Mouse (Mus musculus) intestine, postnatal 0 days (tissue): Measurements from ENCODE around the gene Mre11a. TPM values are rescaled to one million over a fixed set of nuclear protein-coding genes. Genes with fewer than 3 reads are reported as not detected.

Experiments used
- ATAC-seq: fragments of 200-750 bp; cut with Nextera tagmentation; 2 replicates; pipeline ENCODE4 v1.8.0; 2017; ENCODE audit warnings: mild to moderate bottlenecking, moderate TSS enrichment, moderate library complexity
- H3K27ac ChIP-seq: fragments of 300-500 bp; sonication (generic); 2 replicates; pipeline ENCODE4 v1.5.1; 2014; ENCODE audit warnings: mild to moderate bottlenecking, low read depth, low read length, moderate library complexity
- H3K27me3 ChIP-seq: fragments of 300-500 bp; sonication (generic); replicated peaks from 2 replicates; pipeline ENCODE4 v1.6.1; 2014; ENCODE audit warnings: low read length, mixed read lengths; ENCODE audit not compliant: control insufficient read depth, insufficient read depth
- H3K36me3 ChIP-seq: fragments of 300-500 bp; sonication (generic); 2 replicates; pipeline ENCODE4 v1.6.1; 2014; ENCODE audit warnings: mild to moderate bottlenecking, moderate library complexity; ENCODE audit not compliant: control insufficient read depth, insufficient read depth
- H3K4me1 ChIP-seq: fragments of 300-500 bp; sonication (generic); replicated peaks from 2 replicates; pipeline ENCODE4 v1.6.1; 2014; ENCODE audit warnings: antibody characterized with exemption, low read length, mixed read lengths; ENCODE audit not compliant: control insufficient read depth, insufficient read depth
- H3K4me2 ChIP-seq: fragments of 300-500 bp; sonication (generic); replicated peaks from 2 replicates; pipeline ENCODE4 v1.6.1; 2014; ENCODE audit warnings: low read depth, mild to moderate bottlenecking, moderate library complexity
- H3K4me3 ChIP-seq: fragments of 300-500 bp; sonication (generic); 2 replicates; pipeline ENCODE4 v1.5.1; 2014; ENCODE audit warnings: low read depth, low read length
- H3K9ac ChIP-seq: fragments of 300-500 bp; sonication (generic); 2 replicates; pipeline ENCODE4 v1.6.1; 2014; ENCODE audit warnings: mild to moderate bottlenecking, low read depth, low read length
- H3K9me3 ChIP-seq: fragments of 300-500 bp; sonication (generic); 2 replicates; pipeline ENCODE4 v1.6.1; 2016; ENCODE audit warnings: mixed run types; ENCODE audit not compliant: control insufficient read depth
- CTCF ChIP-seq: sonication (generic); IDR thresholded peaks from 2 replicates; pipeline ENCODE4 v1.5.1; 2016; ENCODE audit warnings: low read depth, mild to moderate bottlenecking, control low read depth, antibody characterized with exemption, moderate library complexity
- WGBS: fragments of 180-500 bp; shearing (Covaris S2); extraction: QIAGEN DNeasy Blood & Tissue Kit; methylation state at CpG from one replicate; pipeline ENCODE4 v1.1.7; 2014; 5-methylcytosine and 5-hydroxymethylcytosine counted together
- polyA plus RNA-seq: library from polyadenylated mRNA; unstranded; fragments of >200 nt; fragmentation: Nextera tagmentation; extraction: Ambion mirVana; gene quantifications from 2 replicates; pipeline ENCODE4 v1.2.1, GENCODE M21; 2015

Mre11a gene
- polyA plus RNA-seq, 1 experiment from 2014 or later: 5.8 TPM

DNA sequence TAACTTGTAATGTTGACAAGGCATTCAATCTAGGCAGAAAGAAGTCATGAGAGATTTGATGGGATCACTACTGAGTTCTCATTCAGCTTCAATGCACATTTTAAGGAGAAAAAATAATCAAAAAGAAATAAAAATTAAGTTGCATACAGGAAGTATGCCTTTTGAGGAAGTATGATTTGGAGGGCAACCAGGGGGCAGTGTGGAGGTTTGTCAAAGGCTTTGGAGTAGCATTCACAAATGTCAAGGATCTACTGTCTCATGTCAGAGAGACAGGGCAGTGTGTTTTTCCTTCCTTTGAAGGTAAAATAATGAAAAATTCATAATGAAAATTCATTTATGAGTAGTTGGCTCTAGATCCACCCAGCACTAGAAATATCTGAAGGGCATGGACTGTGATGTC is 100.7 kb downstream of the Mre11a start:
- Histone ChIP-seq H3K27me3 (no peaks in the 10 kb centered on the region), H3K4me2 (no peak overlapping the region), H3K9me3 (no peaks in the 10 kb centered on the region), H3K36me3 (no peaks in the 10 kb centered on the region), H3K4me1 (no peaks in the 10 kb centered on the region), H3K9ac (no peak overlapping the region), H3K27ac (no peak overlapping the region), H3K4me3 (no peak overlapping the region)
- peak; percentile 30 for TF ChIP-seq CTCF
- no peak for ATAC-seq

DNA sequence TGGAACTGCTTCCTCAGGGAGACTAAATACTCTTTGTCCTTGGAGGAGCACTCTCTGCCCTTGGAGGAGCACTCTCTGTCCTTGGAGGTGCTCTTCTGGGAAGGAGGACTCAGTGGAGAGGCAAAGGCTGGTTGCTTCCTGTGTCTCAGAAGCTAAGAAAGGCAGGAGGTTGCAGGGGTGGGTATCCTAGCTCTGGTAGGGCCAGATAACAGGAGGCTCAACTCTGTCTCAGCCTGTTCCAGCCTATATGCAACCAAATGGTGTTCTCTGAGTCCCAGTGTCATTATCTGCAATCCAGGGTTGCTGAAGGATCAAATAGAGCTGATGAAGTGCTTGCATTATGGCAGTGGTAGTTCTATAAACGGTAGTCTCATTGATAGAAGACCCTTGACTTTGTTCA is 101.5 kb downstream of the Mre11a start:
- Histone ChIP-seq H3K4me3 (no peak overlapping the region), H3K4me2 (no peak overlapping the region), H3K27ac (no peak overlapping the region), H3K36me3 (no peaks in the 10 kb centered on the region), H3K27me3 (no peaks in the 10 kb centered on the region), H3K9ac (no peak overlapping the region), H3K4me1 (no peaks in the 10 kb centered on the region), H3K9me3 (no peaks in the 10 kb centered on the region)
- TF ChIP-seq CTCF: no peak
- ATAC-seq: no peak
- WGBS: 76% methylated on average over 1 of the region's 1 CpGs

Other genes with a start within 250 kb of the Mre11a start
- gene Amotl1, start 139.6 kb upstream of the Mre11a start, polyA plus RNA-seq: 3.2 and 3.6 TPM in 2 replicates
- 0.17 and 0.18 TPM in 2 replicates for gene Piwil4, start 43.9 kb upstream of the Mre11a start, polyA plus RNA-seq
- gene Fut4, start 32.3 kb upstream of the Mre11a start, polyA plus RNA-seq: 2.3 and 2.6 TPM in 2 replicates
- gene 1700012B09Rik, start 13.6 kb upstream of the Mre11a start, polyA plus RNA-seq: not detected in 2 replicates
- gene Ankrd49, start 202 bp downstream of the Mre11a start, polyA plus RNA-seq: 24.6 and 27.1 TPM in 2 replicates
- gene Gpr83, start 75.6 kb downstream of the Mre11a start, polyA plus RNA-seq: 0.22 and 0.35 TPM in 2 replicates
- not detected in 2 replicates for gene Izumo1r, start 119.3 kb downstream of the Mre11a start, polyA plus RNA-seq